Mouse (Mus musculus) cerebellum, postnatal 14 days (tissue): Measurements from ENCODE around the gene Usp1.

ENCODE experiments used
- DNase-seq, 2 experiments: peaks; one replicate each; pipeline ENCODE4 v3.0.0; 2021; ENCODE audit warnings: mixed read lengths in 2 of 2

Usp1 gene

GRCm38 (mm10) chr4:98984701-98985100 is 61.1 kb downstream of the Usp1 start:
- DNase-seq = no peak
